Comparison of ENCODE assay signal across 15 mouse cellular contexts in the genomic region with DNA sequence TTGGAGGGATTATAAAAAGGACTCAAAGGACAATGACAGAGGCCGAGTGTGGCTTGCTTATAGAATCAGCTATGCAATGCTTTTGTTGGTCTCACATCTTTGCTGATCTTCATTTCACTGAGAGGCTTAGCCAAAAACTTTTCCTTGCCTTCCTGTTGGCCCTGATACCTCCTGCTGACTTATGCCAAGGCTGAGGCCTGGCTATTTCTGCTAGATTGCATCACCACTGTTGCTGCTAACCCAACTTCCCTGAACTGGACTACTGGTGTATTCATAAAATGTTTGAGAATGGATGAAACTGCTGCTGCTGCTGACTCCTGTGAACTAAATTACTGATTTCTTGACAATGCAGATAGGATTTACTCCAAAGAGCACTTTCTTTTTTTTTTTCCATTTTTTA.
DNase-seq lines count a peak whose midpoint lies in the region; ATAC-seq lines count a peak whose summit lies in the region.
"Had no signal": no experiment of that assay in that cellular context is flagged by ENCODE, and none has a peak within 500 bp of the region (broad histone marks: within the 10 kb centered on the region; RNA-seq: fewer than 3 reads in every experiment).

No protein-coding gene starts in this region.

- DNase-seq in gastrocnemius, adult 18-20 months (ENCODE audit: low spot score), result peak; percentile 12
- DNase-seq in gastrocnemius, postnatal 14 days, result no peak
- peak; percentile 1 for DNase-seq in lung, postnatal 25 days (ENCODE audit: low spot score)
- no peak for DNase-seq in lung, postnatal 4 days
- DNase-seq in adrenal gland, postnatal 36 days, result peak; percentile 17 to 54
- no peak for DNase-seq in cerebellum, adult 9-11 months
- DNase-seq in forebrain, embryonic 10.5 days (ENCODE audit: extremely low spot score, low spot score), result no peak
- DNase-seq: kidney, adult 2 months; kidney, postnatal 14 days; liver, embryonic 13.5 days; thymus, postnatal 14 days had no signal

- no peak overlapping the region for H3K27ac ChIP-seq in forebrain, embryonic 10.5 days
- H3K27ac ChIP-seq: hindbrain, embryonic 10.5 days; limb, embryonic 12.5 days; liver, embryonic 13.5 days; lung, embryonic 15.5 days had no signal

- H3K4me1 ChIP-seq in forebrain, embryonic 10.5 days, result no peaks in the 10 kb centered on the region
- H3K4me1 ChIP-seq: hindbrain, embryonic 10.5 days; limb, embryonic 12.5 days; liver, embryonic 13.5 days; lung, embryonic 15.5 days had no signal

- intact Hi-C loops in gastrocnemius, postnatal 14 days (cut with DNase I; ENCODE audit: low total_unique reads), result no loop called here

- no peaks in the 10 kb centered on the region for H3K9me3 ChIP-seq in forebrain, embryonic 10.5 days
- H3K9me3 ChIP-seq: hindbrain, embryonic 10.5 days; limb, embryonic 12.5 days; liver, embryonic 13.5 days; lung, embryonic 15.5 days had no signal

- ATAC-seq in megakaryocyte progenitor cell, adult 5-6 weeks (replicated peaks; ENCODE audit: poor library complexity), result peak; percentile 81

- no peaks in the 10 kb centered on the region for H3K27me3 ChIP-seq in forebrain, embryonic 10.5 days (ENCODE audit: poor library complexity, severe bottlenecking)
- H3K27me3 ChIP-seq: limb, embryonic 12.5 days; liver, embryonic 13.5 days; lung, embryonic 15.5 days had no signal

- no peaks in the 10 kb centered on the region for H3K36me3 ChIP-seq in forebrain, embryonic 10.5 days (replicated peaks)
- H3K36me3 ChIP-seq: limb, embryonic 12.5 days; liver, embryonic 13.5 days; lung, embryonic 15.5 days had no signal

- no peak overlapping the region for H3K4me3 ChIP-seq in forebrain, embryonic 10.5 days
- H3K4me3 ChIP-seq: hindbrain, embryonic 10.5 days; limb, embryonic 12.5 days; liver, embryonic 13.5 days; lung, embryonic 15.5 days had no signal

- WGBS in forebrain, embryonic 10.5 days, result 82% methylated on average over 1 of the region's 1 CpGs

Comparison
In these comparisons a context has a peak if more than half of its experiments do, and no peak if none do; other contexts are left out.
1. DNase-seq: peak in gastrocnemius, adult 18-20 months (single experiment), lung, postnatal 25 days (single experiment) and adrenal gland, postnatal 36 days (2 of 2); none in gastrocnemius, postnatal 14 days (single experiment), lung, postnatal 4 days (0 of 2), cerebellum, adult 9-11 months (single experiment) and forebrain, embryonic 10.5 days (single experiment).